Mouse (Mus musculus) fibroblast of lung, adult 2 months (primary cell): Measurements from ENCODE around the gene Tcte2.

Experiments
- DNase-seq: peaks from one replicate; pipeline ENCODE4 v3.0.0-alpha.2; 2011; ENCODE audit warnings: low read depth

The Tcte2 gene

GRCm38 (mm10) chr17:13744824-13745223 is 16.8 kb downstream of the Tcte2 start:
- no peak for DNase-seq

GRCm38 (mm10) chr17:13744219-13744618 is 17.4 kb downstream of the Tcte2 start:
- DNase-seq: no peak

GRCm38 (mm10) chr17:13743709-13744079 is 17.9 kb downstream of the Tcte2 start:
- no peak for DNase-seq

GRCm38 (mm10) chr17:13742941-13743708 is 18.5 kb downstream of the Tcte2 start:
- no peak for DNase-seq

- no peak for DNase-seq
Observed at GRCm38 (mm10) chr17:13742334-13742733, 19.3 kb downstream of the Tcte2 start.

- no peak for DNase-seq
Observed at GRCm38 (mm10) chr17:13741611-13742010, 20.0 kb downstream of the Tcte2 start.

GRCm38 (mm10) chr17:13740796-13741195 is 20.8 kb downstream of the Tcte2 start:
- DNase-seq: no peak

- no peak for DNase-seq
Observed at GRCm38 (mm10) chr17:13739981-13740380, 21.6 kb downstream of the Tcte2 start.

GRCm38 (mm10) chr17:13738916-13739315 is 22.7 kb downstream of the Tcte2 start:
- no peak for DNase-seq

GRCm38 (mm10) chr17:13738121-13738776 is 23.4 kb downstream of the Tcte2 start:
- DNase-seq: no peak

GRCm38 (mm10) chr17:13737336-13737735 is 24.3 kb downstream of the Tcte2 start:
- no peak for DNase-seq

GRCm38 (mm10) chr17:13735803-13736282 is 25.8 kb downstream of the Tcte2 start:
- no peak for DNase-seq

GRCm38 (mm10) chr17:13735057-13735456 is 26.6 kb downstream of the Tcte2 start:
- DNase-seq: no peak

GRCm38 (mm10) chr17:13733971-13734370 is 27.7 kb downstream of the Tcte2 start:
- DNase-seq: no peak

GRCm38 (mm10) chr17:13732685-13733084 is 28.9 kb downstream of the Tcte2 start:
- DNase-seq: no peak

- no peak for DNase-seq
Observed at GRCm38 (mm10) chr17:13731727-13732112, 29.9 kb downstream of the Tcte2 start.

GRCm38 (mm10) chr17:13730980-13731726 is 30.5 kb downstream of the Tcte2 start:
- no peak for DNase-seq

- DNase-seq: no peak
Observed at GRCm38 (mm10) chr17:13726832-13727355, 34.7 kb downstream of the Tcte2 start.

- no peak for DNase-seq
Observed at GRCm38 (mm10) chr17:13725004-13725550, 36.5 kb downstream of the Tcte2 start.

GRCm38 (mm10) chr17:13722434-13722833 is 39.2 kb downstream of the Tcte2 start:
- no peak for DNase-seq

- DNase-seq: no peak
Observed at GRCm38 (mm10) chr17:13721372-13721771, 40.3 kb downstream of the Tcte2 start.

- no peak for DNase-seq
Observed at GRCm38 (mm10) chr17:13720187-13720586, 41.4 kb downstream of the Tcte2 start.
